Mouse (Mus musculus) limb, embryonic 10.5 days (tissue): ENCODE measurements around the gene Ccdc159. TPM values are rescaled to one million over a fixed set of nuclear protein-coding genes. Genes with fewer than 3 reads are reported as not detected.

Source experiments
- DNase-seq: peaks from one replicate; pipeline ENCODE4 v3.0.0-alpha.2; 2017; ENCODE audit warnings: low spot score
- H3K27ac ChIP-seq: fragments of 300-500 bp; sonication (generic); 2 replicates; pipeline ENCODE4 v1.5.1; 2016; ENCODE audit warnings: mild to moderate bottlenecking
- H3K27me3 ChIP-seq: fragments of 300-500 bp; sonication (generic); 2 replicates; pipeline ENCODE4 v1.6.1; 2016; ENCODE audit warnings: low read depth, mild to moderate bottlenecking; ENCODE audit not compliant: poor library complexity, severe bottlenecking
- H3K36me3 ChIP-seq: fragments of 300-500 bp; sonication (generic); 2 replicates; pipeline ENCODE4 v1.6.1; 2016; ENCODE audit warnings: mild to moderate bottlenecking, moderate library complexity
- H3K4me1 ChIP-seq: fragments of 300-500 bp; sonication (generic); 2 replicates; pipeline ENCODE4 v1.6.1; 2016
- H3K4me3 ChIP-seq: fragments of 300-500 bp; sonication (generic); 2 replicates; pipeline ENCODE4 v1.5.1; 2016; ENCODE audit warnings: mild to moderate bottlenecking, moderate library complexity
- H3K9me3 ChIP-seq: fragments of 300-500 bp; sonication (generic); replicated peaks from 2 replicates; pipeline ENCODE4 v1.6.1; 2016; ENCODE audit warnings: mild to moderate bottlenecking
- WGBS: fragments of 180-500 bp; shearing (Covaris S2); methylation state at CpG from one replicate; pipeline ENCODE4 v1.1.7; 2016; 5-methylcytosine and 5-hydroxymethylcytosine counted together
- polyA plus RNA-seq: library from polyadenylated mRNA; unstranded; fragments of >200 nt; fragmentation: Nextera tagmentation; extraction: Ambion mirVana; gene quantifications from 2 replicates; pipeline ENCODE4 v1.2.1, GENCODE M21; 2016

Gene Ccdc159
- 3.0 and 3.9 TPM in 2 replicates for polyA plus RNA-seq

DNA sequence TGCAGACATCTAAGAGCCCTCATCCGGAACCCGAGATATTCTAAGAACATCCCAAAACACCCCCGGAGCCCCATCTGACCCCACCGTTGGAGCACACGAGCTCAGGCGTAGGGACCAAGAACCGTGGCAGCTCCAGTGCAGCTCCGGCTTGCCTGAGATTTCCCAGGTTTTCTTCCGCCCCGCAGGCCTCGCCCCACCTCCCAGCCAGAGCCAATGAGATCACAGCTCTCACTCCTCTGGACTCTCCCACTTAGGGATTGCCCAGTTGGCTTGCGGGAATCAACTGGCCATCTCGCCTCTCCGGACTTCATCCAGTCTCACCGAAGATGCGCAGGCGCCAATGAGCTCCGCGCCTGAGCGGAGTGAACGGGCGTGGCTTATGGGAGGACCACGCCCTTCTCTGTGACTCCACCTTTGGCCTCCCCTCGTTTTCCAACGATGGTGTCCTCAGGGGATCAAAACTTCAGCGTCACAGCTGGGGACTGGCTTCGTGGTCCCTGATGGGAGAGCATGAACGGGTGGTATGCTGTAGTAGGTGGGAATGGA lies at the start of gene Ccdc159, which contains the start of gene Tmem205:
TSS of gene Ccdc159 (plus strand) at position 264 of the 546 bp plus-strand sequence.
TSS of gene Tmem205 (minus strand) at position 349 of the 546 bp plus-strand sequence.
- H3K27ac ChIP-seq: peak within 1 kb of the TSS; percentile 71
- peak within 1 kb of the TSS; percentile 56 for H3K4me3 ChIP-seq

DNA sequence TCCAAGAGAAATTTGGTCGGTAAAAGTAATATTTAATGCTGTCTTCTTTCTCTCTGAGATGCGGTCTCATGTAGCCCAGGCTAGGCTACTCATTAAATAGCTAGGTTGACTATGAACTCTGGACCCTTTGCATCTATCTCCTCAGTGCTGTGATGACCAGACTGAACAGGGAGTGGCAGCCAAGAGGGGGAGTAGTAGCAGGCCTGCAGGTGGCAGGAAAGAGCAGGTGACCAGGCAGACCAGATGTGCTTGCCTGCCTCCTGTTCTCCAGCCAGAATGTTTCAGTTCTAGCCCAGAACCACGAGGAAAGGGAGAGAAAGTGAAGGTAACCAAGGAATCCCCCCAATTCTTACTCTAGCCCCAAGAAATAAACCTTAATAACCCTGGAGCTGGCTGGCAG lies 38.0 kb upstream of the Ccdc159 start:
- no peaks in the 10 kb centered on the region for H3K27me3 ChIP-seq
- 67% methylated on average over 3 of the region's 3 CpGs for WGBS

More for the DNA sequence above, at the start of gene Ccdc159, which contains the start of gene Tmem205:
- Histone ChIP-seq H3K4me1 (peaks cover 10% of the 10 kb centered on the region), H3K27me3 (no peaks in the 10 kb centered on the region), H3K36me3 (peaks cover 10% of the 10 kb centered on the region; the same call in 1 of the 2 replicates), H3K9me3 (no peaks in the 10 kb centered on the region)
- peak; percentile 90 for DNase-seq
- WGBS: under 1% methylated on average over 28 of the region's 28 CpGs

DNA sequence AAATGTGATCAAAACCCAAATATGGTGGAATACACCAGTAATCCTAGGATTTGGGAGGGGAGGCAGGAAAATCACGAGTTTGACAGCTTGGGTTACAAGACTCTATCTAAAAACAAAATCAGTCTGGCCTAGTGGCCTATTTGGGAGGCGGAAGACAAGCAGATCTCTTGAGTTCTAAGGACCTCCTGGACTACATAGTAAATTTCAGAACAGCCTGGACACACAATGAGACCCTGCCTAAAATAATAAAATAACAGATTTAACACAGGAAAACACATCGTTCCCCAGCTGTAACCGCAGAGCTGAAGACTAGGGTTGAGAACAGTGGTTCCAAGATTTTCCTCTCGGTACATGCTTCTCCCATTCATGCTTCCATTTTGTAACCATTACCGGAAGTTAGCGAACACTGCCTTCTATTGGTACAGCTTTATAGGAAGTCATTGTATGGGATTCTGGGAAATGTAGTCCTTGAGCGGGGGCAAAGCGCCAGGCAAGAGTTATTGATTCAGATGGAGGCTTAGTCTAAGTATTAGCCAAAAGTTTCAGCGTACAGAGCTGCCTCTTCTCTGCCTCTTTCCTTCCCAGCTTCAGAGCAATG lies 25.9 kb upstream of the Ccdc159 start:
- Histone ChIP-seq H3K4me3 (peak overlapping the region; percentile 50), H3K36me3 (no peaks in the 10 kb centered on the region), H3K27ac (peak overlapping the region; percentile 72), H3K9me3 (no peaks in the 10 kb centered on the region), H3K27me3 (0 out of 2 replicates have a peak, but pooled peaks cover 15% of the 10 kb centered on the region), H3K4me1 (peaks cover 3% of the 10 kb centered on the region; the same call in 1 of the 2 replicates)
- DNase-seq: peak; percentile 52
- WGBS: 20% methylated on average over 10 of the region's 10 CpGs

More for the DNA sequence above, 38.0 kb upstream of the Ccdc159 start:
- Histone ChIP-seq H3K9me3 (no peaks in the 10 kb centered on the region), H3K4me3 (no peak overlapping the region), H3K36me3 (no peaks in the 10 kb centered on the region), H3K4me1 (no peaks in the 10 kb centered on the region), H3K27ac (no peak overlapping the region)
- DNase-seq: no peak

DNA sequence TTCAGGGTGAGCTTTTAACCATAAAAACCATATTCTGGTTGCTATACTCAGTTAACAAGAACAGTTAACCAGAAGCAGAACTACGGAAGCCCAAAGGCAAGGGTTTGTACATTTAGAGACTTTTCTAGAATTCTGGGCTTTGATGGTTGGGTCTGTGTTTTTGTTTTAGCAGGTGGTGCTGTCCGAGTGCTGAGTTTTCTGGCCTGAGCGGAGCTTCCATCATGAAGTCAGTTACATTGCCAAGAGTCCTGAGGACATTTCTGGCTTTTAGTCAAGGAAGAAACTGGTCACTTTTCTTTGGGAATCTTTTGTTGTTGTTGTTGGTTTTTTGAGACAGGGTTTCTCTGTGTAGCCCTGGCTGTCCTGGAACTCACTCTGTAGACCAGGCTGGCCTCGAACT lies 23.2 kb upstream of the Ccdc159 start:
- Histone ChIP-seq H3K27me3 (0 out of 2 replicates have a peak, but pooled peaks cover 15% of the 10 kb centered on the region), H3K36me3 (no peaks in the 10 kb centered on the region), H3K27ac (no peak overlapping the region), H3K9me3 (no peaks in the 10 kb centered on the region), H3K4me1 (peaks cover 3% of the 10 kb centered on the region; the same call in 1 of the 2 replicates), H3K4me3 (no peak overlapping the region)
- WGBS: 88% methylated on average over 4 of the region's 4 CpGs
- no peak for DNase-seq

DNA sequence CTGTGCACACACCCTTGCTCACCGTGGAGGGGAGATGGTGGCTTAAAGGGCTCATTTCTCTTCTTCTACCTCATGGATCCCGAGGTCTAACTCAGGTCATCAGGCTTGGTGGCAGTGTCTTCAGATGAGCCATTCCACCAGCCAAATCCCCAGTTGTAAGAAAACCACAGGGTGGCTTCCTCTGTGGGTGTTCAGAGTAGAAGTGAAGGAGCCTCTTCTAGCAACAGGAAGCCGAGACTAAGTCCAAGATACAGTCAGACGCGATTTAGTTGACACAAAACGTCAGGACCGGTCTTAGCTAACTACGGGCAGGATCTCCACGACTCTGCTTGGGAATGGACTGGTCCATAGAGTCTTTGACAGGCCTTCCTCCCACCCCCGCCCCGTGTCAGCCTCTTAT lies 19.1 kb upstream of the Ccdc159 start:
- Histone ChIP-seq H3K4me3 (no peak overlapping the region), H3K36me3 (no peaks in the 10 kb centered on the region), H3K4me1 (no peaks in the 10 kb centered on the region), H3K27ac (no peak overlapping the region), H3K9me3 (no peaks in the 10 kb centered on the region), H3K27me3 (0 out of 2 replicates have a peak, but pooled peaks cover under 1% of the 10 kb centered on the region)
- DNase-seq: no peak
- 81% methylated on average over 11 of the region's 11 CpGs for WGBS

DNA sequence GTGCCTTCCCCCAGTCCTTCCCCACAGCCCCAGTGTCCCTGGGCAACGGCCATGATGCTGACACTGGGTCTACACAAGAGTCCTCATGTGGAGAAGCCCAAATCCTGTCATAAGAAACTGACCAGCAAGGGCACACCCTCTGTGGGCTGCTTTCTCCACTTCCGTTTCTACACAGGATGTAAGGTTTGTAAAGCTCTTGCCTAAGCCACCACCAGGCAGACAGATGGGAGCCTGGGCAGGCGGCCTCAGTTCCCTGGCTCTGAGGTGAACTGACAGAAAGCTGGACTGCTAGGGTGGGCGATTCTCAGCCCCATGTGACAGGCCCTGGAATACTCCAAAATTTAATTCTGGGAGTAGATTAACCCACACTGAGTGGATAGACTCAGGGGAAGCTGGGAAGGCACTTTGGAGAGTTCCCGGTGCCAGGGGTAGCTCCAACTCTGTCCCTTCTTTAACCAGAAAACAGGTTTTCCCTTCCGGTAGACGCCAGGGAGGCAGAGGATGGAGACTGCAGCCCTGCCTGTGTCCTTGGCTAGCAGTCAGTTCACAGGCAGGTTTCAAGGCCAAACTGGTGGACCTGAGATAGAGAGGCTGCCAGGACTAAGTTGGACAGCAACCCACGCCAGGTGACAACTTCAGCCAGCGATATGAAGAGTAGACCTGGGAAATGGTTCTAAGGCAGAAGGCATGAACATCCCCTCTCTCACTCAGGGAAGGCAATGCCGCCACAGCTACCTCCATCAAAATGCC lies 17.6 kb upstream of the Ccdc159 start:
- Histone ChIP-seq H3K4me1 (no peaks in the 10 kb centered on the region), H3K36me3 (no peaks in the 10 kb centered on the region), H3K27ac (no peak overlapping the region), H3K4me3 (no peak overlapping the region), H3K9me3 (no peaks in the 10 kb centered on the region), H3K27me3 (0 out of 2 replicates have a peak, but pooled peaks cover 5% of the 10 kb centered on the region)
- 79% methylated on average over 10 of the region's 10 CpGs for WGBS
- DNase-seq: no peak

DNA sequence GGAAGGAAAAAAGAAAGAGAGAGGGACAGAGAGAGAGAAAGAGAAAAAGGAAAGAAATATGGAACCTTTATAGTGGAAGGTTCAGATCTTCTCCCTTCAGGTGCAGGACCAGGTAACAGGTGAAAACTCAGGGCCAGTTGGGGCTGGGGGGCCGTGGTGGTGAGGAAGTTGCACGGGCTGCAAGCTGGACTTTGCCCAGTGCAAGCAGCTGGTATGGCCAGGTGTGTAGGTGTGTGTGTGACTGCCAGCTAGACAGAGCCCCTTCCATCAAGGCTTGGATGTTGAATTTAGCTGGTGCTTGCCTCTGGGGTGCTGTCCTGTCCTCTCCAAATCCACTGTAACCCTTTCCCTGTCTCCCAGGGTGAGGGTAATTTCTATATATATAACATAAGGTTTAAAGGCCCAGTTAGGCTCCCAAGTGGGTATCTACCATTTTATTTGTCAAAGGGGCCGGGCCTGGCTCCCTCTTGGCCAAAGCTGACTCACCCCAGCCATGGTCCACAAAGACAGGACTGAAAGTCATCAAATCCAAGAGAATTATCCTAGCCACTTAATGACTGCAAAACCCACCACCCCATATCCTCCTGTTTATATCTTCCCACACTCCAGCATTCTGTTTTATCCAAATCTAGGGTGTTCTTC lies 10.3 kb upstream of the Ccdc159 start:
- peaks cover 15% of the 10 kb centered on the region for H3K4me1 ChIP-seq
- no peaks in the 10 kb centered on the region for H3K9me3 ChIP-seq
- DNase-seq: no peak
- H3K36me3 ChIP-seq: no peaks in the 10 kb centered on the region
- 65% methylated on average over 3 of the region's 3 CpGs for WGBS
- H3K4me3 ChIP-seq: peak overlapping the region; percentile 64
- H3K27me3 ChIP-seq: peaks cover 41% of the 10 kb centered on the region
- H3K27ac ChIP-seq: no peak overlapping the region

DNA sequence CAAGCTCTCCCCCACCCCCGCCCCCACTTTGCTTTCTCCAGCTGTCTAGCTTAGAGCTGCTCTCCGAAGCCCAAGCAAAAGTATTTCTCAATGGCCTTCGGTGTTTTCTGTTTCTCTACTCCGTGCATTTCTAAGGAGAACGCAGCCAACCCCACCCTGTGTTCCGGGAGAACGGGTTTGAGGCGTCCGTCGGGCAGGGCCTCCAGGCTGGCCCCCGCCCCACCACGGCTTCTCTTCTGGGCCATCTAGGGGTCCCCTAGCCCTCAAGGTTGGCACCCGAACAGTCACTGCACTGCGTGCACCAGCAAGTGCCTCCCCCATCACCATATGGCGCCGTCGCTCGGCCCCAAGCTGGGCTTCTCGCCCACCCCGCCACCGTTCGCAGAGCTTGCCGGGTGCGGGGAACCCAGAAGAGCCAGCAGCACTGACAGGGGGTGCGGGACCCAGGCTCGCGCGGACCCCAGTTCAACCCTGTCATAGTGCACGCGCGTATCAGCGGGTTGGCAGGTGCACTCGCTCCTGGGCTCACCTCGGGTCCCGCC lies 9.7 kb upstream of the Ccdc159 start:
- peaks cover 41% of the 10 kb centered on the region for H3K27me3 ChIP-seq
- H3K27ac ChIP-seq: peak overlapping the region; percentile 58
- peak; percentile 44 for DNase-seq
- no peaks in the 10 kb centered on the region for H3K36me3 ChIP-seq
- no peaks in the 10 kb centered on the region for H3K9me3 ChIP-seq
- H3K4me3 ChIP-seq: peak overlapping the region; percentile 64
- 4% methylated on average over 35 of the region's 35 CpGs for WGBS
- H3K4me1 ChIP-seq: peaks cover 15% of the 10 kb centered on the region

DNA sequence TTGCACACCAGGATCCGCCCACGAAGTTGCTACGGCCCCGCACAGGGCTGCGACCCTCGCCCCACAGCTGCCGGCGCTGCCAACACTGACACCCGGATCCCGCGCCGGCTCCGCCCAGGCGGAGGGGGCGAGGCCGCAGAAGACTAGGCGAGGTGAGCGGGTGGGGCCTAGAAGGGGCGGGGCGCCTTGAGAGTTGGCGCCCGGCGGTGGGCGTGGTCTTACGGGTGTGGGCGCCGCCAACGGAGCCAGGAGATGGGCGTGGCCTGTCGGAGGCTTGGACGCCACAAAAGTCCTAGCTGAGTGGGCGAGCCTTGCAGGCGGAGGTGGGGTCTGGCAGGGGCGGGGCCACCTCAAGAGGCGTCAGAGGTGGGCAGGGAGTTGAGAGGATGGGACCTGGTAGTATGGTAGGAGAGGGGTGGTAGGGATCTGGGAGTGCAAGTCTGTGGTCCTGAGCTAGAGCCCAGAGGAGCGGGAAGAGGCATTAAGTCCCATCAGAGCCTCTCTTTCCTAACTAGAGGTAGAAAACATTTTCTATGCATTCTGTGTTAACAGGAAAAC lies 9.2 kb upstream of the Ccdc159 start, which contains the start of gene Rab3d:
TSS of gene Rab3d (minus strand) at position 158 of the 558 bp plus-strand sequence.
- no peaks in the 10 kb centered on the region for H3K9me3 ChIP-seq
- H3K36me3 ChIP-seq: no peaks in the 10 kb centered on the region

DNA sequence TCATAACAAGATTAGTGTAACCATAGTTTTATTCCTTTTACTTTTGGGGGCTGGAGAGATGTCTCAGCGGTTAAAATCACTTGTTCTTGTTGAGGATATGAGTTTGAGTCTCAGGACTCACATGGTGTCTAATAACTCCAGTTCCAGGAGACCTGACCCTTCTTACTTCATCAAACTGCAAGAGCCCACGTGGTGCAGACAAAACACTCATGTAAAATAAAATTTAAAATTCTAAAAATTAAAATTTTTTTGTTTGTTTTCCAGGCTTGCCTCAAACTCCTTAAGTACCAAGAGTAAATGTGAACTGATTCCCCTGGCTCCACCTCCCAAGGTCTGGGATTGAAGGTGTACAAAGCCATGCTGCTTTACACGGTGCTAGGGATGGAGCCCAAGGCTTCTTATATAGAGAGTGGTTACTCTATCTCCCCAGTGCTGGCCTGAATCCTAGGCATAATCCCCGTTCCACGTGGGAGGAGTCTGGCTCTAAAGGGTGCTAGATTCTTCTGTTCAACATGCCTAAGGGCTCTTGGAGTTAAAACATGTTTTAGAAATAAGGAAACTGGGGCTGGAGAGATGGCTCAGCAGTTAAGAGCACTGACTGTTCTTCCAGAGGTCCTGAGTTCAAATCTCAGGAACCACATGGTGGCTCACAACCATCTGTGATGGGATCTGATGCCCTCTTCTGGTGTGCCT lies 8.4 kb upstream of the Ccdc159 start:
- Histone ChIP-seq H3K27ac (no peak overlapping the region), H3K36me3 (no peaks in the 10 kb centered on the region), H3K27me3 (peaks cover 41% of the 10 kb centered on the region), H3K4me3 (peak overlapping the region; percentile 64), H3K9me3 (no peaks in the 10 kb centered on the region), H3K4me1 (peaks cover 15% of the 10 kb centered on the region)
- no peak for DNase-seq
- 21% methylated on average over 5 of the region's 5 CpGs for WGBS

More for the DNA sequence above, 9.2 kb upstream of the Ccdc159 start, which contains the start of gene Rab3d:
- H3K27me3 ChIP-seq: peaks cover 41% of the 10 kb centered on the region
- peak within 1 kb of the TSS; percentile 58 for H3K27ac ChIP-seq
- peaks cover 15% of the 10 kb centered on the region for H3K4me1 ChIP-seq
- peak within 1 kb of the TSS; percentile 64 for H3K4me3 ChIP-seq
- peak; percentile 97 for DNase-seq
- under 1% methylated on average over 36 of the region's 36 CpGs for WGBS

DNA sequence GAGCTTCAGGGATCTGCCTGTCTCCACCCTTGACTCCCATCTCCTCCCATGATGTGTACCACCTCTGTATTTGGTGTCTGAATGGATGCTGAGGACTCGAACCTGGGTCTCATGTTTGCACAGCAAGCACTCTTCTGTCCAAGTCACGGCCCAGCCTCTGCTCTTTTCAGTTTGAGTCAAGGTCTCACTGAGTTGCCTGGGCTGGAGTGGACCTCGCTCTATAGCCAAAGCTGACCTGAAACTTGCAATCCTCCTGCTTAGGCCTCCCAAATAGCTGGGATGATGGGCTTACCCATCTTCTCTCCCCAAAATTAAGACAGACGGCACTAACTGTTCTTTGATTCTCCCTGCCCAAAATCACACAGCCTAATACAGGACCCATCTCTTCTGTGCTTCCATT lies 4.2 kb upstream of the Ccdc159 start:
- peaks cover 17% of the 10 kb centered on the region for H3K4me1 ChIP-seq
- no peak overlapping the region for H3K4me3 ChIP-seq
- H3K36me3 ChIP-seq: peaks cover 10% of the 10 kb centered on the region; the same call in 1 of the 2 replicates
- WGBS: 88% methylated on average over 4 of the region's 4 CpGs
- no peak overlapping the region for H3K27ac ChIP-seq
- H3K27me3 ChIP-seq: peaks cover 3% of the 10 kb centered on the region; the same call in 1 of the 2 replicates
- no peaks in the 10 kb centered on the region for H3K9me3 ChIP-seq
- DNase-seq: no peak
